Mouse (Mus musculus) urinary bladder, postnatal 25 days (tissue): ENCODE measurements around the gene Zfp956.
"Not testable (repeated sequence)": the region's sequence is repeated elsewhere in the genome, so short reads cannot be mapped to it uniquely, and the experiment has no call there.

Source experiments
- DNase-seq: peaks from one replicate; pipeline ENCODE4 v3.0.0; 2022; ENCODE audit warnings: low spot score

The Zfp956 gene

DNA sequence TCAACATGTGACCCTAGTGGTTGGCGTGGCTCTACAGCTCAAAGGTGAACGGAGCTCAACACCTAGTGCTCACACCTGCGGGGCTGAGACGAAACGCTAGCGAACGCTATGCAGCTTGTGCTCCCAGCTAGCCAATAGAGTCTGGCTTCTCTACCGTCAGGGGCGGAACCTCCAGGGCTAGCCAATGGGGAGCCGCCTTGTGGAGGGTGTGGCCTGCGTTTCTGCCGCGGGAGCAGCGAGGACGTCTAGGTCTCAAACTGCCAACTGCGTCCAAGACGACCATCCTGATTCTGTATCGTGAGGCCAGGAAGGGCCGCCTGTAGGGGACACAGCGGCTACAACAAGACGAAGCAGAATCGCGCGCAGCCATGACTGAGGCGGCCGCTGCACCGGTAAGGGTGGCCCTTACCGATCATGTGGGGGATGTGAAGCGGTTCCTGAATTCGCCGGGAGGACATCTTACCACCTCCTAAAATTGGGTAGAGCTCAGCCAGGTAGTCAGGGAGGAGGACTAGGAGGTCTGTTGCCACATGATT lies at the start of gene Zfp956:
Gene Zfp956, plus strand, starts transcription at position 200 of the 536 bp plus-strand sequence.
- peak; percentile 90 for DNase-seq

DNA sequence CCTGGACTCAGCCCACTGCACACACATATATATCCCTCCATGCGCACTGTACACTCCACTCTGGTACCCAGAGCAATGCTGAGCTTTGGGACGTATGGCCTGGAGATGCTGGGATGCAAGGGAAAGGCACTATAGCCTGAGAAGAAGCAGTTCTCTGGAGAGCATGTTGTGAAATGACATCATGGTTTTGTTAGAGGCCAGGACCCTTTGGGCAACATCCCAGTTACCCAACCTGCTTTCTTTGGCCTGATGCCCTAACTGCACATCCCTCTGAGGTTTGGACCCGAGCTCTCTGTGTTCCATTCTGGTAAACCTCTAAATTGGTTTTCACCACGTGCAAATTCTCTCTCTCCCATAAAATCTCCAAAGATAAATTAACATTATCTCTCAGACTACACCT lies 49.6 kb upstream of the Zfp956 start:
- no peak for DNase-seq

DNA sequence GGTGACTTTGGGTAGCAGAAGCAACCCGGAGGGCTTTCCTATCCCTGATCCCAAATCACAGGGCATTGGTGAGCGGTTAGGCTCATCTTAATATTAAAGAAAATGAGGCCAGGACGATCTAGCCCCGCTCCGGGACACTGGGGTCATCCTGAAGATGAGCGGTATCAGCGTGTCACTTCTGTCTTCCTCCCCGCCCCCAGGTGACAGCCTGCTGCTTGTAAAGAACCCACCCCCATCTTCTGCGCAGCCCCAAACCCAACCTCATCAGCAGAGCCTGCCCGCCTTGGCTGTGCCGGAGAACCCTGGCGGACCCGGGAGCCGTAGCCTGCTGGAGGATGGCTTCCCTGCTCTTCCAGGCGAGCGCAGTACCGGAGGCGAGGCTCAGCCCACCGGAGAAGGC lies 48.8 kb upstream of the Zfp956 start:
- no peak for DNase-seq

DNA sequence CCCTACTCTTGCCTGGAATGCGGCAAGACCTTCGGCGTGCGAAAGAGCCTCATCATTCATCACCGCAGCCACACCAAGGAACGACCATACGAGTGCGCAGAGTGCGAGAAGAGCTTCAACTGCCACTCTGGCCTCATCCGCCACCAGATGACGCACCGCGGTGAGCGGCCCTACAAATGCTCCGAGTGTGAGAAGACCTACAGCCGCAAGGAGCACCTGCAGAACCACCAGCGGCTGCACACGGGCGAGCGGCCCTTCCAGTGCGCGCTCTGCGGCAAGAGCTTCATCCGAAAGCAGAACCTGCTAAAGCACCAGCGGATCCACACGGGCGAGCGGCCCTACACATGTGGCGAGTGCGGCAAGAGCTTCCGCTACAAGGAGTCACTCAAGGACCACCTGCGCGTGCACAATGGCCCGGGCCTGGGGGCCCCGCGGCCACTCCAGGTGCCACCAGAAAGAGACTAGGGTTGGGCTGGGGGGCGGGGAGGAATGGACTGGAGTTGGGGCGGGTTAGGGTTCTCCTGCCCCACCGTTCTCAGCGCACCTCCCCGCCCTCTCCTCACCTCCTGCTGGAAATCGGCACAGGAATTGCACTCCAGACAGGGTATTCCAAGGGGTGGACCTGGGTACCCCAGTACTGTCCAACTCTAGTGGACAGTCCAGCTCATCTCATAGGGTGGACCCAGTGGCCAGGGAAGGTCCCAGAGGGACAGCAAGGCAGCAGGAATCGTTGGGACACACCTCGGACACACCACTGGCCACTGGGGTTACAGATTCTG lies 48.1 kb upstream of the Zfp956 start:
- DNase-seq: no peak

DNA sequence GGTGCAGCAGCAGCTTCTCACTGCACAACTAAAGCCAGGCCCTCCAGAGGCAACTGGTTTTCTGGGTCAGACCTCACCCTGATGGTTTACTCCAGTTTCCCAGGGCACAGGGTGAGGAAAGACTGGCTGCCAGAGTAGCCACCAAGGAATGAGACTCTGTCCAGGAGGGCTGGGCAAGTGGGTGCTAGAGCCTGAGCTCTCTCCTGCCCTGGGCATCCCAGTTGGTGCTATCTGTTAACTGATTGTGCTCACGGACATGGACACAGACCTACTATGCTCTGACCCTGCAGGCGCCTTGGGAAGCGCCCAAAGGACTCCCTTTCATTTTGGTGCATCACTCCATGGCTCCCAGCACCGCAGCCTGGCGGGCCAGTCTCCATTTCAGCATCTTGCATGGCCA lies 46.9 kb upstream of the Zfp956 start:
- no peak for DNase-seq

DNA sequence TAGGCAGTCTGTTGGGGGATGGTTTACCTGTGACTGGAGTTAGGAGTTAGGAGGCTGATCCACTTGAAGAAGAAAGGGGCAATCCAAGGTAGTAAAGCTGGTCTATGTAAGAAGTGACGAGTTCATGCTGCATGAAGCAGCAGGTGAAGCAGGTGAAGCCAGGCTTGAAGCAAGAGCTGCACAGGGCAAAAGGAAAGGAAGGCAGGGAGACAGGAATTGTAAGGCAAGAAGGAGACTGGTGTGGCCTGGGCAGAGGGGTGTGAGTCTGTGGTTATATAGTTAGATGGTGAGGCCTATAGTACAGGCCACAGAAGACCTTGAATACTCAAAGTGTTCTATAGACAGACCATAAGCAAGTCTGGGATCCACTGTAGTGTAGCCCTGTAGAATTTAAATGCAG lies 44.2 kb upstream of the Zfp956 start:
- DNase-seq: no peak

DNA sequence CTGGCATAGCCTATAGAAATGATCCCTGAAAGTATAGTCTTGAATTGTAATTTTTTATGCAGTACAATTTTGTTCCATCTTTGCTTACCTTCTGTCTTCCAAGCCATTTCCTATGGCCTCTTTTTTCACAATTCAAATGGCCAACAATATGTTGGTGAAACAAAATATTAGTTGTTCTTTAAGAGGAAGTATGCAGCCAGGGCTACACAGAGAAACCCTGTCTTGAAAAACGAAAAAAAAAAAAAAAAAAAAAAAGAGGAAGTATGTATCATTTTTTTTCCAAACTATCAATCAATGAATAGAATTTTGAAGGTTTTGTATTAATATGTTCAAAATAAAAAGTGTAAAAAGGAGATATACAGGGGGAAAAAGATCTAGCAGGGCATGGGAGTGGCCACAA lies 41.5 kb upstream of the Zfp956 start:
- DNase-seq: no peak

DNA sequence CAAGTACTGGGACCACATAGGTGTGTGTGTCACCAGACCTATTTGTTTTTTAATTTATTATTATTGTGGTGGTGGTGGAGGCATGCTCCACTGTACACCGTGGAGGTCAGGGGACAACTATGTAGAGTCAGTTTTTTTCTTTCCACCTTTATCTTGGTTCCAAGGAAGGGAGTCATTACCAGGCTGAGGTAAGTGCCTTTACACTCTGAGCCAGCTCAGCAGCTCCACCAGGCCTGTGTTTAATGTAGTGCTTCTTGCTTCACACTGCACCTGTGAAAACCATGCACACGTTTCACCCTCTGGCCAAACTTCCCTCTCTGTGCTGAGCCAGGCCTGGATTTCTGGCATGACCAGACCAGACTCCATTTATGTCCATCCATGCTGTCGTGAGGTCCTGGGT lies 40.2 kb upstream of the Zfp956 start:
- no peak for DNase-seq

DNA sequence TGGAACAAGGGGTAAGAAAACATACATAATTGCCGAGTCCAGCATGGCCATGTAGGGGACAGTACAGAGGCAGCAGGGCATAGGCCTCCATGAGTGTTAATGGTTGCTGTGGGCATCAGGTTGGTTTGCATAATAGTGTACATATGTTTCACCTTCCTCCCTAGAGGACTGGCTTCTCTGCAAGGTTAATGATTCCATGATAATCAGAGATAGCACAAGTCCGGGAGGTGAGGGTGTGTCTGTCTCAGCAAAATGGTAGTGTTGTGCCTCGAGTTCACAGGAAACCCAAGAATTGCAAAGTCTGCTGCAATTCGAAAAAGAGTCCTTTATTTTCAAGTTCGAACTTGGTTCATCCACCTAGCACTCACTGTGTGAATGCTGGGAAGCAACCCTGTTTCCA lies 36.1 kb upstream of the Zfp956 start:
- no peak for DNase-seq

DNA sequence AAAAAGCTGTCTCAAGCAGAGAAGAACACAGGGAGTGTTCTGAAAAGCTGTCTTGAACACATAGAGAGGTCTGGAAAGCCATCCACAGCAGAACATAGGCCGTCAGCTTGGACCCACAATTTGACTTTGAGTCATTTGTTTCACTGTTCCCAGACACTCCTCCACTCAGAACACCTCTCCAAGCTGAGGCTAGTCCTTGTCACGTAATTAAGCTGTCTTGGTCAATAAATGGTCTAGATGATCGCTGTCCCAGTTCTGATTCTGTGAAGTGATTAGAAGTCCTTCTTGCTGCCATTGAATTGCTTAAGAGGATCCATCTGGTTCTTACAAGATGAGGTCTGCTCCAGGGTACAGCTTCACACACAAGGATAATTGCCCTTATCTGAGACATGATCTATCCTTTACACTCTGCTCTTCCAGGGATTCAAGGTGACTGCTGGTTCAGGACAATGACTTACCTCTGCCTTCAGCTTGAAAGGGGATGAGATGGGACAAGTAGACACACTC lies 34.4 kb upstream of the Zfp956 start:
- DNase-seq: no peak

DNA sequence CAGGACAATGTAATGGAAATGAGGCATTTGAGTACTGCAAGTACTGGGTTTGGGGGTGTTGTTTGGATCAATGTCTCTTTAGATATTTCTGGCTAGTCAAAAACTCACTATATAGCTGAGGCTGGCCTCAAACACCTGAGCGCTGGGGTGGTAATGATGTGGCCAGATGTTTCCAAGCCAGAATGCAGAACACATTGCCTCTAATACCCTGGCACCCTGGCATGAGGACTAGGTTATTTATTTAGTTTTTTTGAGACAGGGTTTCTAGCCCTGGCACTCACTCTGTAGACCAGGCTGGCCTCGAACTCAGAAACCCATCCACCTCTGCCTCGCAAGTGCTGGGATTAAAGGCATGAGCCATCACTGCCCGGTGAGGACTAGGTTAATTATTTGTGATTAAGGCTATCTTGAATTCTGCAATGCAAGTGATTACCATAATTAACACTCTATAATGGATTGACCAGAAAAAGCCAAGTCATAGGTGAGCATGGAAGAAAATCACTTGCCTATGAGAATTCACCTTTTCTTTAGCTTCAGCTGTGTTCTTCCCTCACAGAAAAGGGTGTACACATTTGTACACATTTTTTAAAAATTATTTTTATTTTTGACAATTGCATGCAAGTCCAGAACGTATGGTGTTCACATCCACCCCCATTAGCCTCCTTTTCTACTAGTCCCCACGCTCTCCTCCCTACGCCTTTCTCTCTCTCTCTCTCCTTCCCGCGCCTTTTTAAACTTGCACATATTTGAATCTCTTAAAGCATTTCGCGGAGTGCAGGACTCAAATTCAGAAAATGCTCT lies 33.3 kb upstream of the Zfp956 start:
- no peak for DNase-seq

DNA sequence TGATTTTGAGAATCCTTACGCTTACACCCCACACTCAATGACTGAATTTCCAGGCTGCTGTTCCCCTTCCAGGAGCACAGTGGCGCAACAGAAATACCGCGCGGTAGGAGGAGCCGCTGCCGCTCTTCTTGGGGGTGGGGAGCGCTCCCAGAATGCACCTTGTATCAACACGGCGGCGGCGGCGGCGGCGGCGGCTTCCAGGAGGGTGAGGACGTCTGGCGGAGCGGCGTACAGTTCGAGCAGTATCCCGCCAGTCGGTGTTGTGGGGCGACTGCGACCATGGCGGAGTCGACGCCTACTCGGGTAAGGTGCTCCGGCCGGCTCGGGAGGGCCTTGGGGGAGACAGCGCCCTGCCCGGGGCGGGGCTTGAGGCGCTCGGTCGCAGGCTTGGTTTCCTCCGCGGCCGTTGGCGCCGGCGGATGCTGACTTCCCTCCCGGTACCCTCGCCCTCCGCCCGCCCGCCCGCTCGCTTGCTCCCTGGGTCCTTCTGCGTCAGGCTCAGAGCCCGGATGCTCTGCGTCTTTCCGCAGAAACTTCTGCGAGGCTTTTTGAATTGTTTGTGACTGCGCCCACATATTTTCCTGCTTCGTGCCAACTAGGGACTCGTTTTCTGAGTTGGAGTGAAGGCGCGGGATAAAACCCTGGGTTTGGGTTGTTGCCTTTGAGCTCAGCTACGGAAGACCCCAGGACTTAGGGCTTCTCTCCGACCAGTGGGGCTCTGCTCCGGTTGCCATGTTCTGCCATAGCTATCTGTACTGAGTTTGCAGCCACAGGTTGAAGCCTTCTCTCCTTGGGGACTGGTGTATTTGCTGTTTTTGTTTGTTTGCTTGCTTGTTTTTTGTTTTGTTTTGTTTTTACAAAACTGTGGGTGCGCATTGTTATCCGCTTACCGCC lies 32.5 kb upstream of the Zfp956 start, which contains the start of gene Zfp212:
Gene Zfp212, plus strand, starts transcription at position 30 of the 894 bp plus-strand sequence.
- peak; percentile 77 for DNase-seq

DNA sequence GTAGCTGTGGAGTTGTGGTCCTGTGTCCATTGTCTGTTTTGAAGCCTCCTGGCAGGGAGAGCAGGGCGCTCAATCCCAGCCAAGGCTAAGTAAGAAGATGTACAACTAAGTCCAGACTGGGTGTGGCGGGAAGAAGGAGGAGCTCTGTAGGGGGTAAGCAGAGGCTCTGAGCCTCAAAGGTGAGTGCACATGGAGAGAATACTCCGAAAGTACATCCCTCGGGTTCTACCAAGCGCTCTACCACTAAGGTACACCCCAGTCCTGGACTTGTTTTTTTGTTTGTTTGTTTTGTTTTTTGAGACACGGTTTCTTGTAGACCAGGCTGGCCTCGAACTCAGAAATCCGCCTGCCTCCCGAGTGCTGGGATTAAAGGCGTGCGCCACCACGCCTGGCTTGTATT lies 10.7 kb upstream of the Zfp956 start:
- no peak for DNase-seq

DNA sequence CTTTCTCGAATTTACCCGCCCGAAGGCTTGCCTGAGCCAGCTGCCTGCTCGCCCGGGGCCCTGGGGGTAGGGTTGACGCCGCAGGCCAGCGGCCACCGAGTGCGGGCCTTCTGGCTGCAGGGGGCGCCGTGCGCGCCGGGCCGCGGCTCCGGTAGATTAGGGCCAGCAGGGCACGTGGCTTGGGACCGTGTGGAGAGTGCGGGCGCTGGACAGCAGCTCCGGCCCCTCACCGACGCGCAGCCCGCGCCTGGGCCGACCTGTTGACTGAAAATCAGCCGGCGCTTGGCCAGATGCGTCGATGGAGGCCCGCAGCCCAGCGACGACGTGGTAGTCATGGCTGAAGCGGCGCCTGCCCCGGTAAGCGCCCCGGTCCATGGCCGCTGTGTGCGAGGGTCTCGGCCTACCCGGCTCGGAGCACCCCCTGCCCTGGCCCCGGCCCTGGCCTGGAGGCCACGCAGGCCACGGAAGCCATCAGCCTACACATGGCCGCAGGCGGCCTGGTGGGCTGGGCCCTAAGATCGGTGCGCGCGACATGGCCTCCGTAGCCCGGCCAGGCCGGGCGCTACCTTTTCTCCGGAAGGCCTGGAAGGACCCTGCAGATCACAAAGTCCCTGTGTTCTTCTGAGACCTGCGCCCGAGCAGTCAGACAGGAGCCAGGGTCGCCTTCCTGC lies 10.0 kb upstream of the Zfp956 start:
- DNase-seq: peak; percentile 64

DNA sequence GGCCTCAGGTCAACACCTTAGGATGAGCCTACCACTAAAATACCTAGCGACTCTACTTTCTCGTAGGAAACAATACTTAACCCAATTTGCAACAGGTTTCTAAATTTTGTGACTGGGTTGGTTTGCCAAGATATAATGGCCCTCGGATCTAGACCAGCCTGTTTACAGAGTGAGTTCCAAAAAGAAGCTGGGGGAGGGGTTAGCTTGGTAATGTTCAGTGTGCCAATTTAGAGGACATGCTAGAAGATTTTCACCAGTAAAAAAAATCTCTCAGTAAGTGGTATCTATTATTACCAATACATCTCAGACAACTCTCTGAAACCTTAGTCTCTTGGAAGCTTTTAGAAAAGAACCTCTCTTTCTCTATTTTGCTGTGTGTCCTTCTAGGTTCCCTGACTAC lies 9.5 kb upstream of the Zfp956 start:
- DNase-seq: no peak

DNA sequence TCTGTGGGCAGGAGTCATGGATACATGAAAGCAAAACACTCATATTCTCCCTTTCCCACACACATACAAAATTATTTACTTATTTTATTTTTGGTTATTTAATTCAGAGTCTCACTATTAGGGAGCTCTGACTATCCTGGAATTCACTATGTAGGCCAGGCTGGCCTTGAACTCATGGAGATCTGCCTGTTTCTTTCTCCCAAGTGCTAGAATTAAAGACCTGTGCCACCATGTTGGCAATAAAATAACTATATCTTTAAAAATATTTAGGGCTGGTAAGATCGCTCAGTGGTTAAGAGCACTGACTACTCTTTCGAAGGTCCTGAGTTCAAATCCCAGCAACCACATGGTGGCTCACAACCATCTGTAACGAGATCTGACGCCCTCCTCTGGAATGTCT lies 5.8 kb upstream of the Zfp956 start:
- no peak for DNase-seq

DNA sequence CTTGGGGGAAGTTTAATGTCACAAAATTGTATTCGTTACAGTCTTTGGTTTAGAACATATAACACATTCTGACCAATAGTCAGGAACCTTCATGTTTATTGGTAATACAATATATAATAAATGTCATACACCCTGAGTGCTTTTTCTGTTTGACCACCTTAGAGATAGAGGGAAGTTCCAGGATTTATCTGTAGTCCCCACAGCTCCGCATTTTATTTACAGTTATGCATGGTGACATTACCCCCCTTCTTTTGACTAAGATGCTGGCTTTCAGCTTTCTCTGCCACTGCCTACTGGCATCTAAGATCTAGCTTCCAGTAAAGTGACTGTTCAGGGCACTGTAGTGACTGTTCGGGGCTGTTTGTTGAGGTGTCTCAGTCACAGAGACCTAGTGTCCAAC lies 1.2 kb downstream of the Zfp956 start:
- DNase-seq: no peak

DNA sequence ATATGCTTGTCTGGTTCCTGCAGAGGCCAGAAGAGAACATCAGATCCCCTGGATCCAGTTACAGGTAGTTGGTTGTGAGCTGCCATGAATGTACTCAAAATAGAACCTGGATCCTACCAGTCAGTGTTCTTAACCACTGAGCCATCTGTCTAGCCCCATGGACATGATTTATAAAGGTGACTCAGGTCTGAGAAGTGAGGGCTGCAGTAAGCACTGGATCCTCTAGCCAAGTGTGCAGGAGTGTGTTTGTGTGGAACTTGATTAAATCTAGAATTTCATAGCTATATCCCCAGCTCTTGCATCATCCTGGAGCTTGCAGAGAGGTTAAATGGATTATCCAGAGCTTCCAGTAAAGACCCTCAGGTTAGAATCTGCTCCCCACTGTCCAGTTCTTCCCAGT lies 4.6 kb downstream of the Zfp956 start:
- no peak for DNase-seq

DNA sequence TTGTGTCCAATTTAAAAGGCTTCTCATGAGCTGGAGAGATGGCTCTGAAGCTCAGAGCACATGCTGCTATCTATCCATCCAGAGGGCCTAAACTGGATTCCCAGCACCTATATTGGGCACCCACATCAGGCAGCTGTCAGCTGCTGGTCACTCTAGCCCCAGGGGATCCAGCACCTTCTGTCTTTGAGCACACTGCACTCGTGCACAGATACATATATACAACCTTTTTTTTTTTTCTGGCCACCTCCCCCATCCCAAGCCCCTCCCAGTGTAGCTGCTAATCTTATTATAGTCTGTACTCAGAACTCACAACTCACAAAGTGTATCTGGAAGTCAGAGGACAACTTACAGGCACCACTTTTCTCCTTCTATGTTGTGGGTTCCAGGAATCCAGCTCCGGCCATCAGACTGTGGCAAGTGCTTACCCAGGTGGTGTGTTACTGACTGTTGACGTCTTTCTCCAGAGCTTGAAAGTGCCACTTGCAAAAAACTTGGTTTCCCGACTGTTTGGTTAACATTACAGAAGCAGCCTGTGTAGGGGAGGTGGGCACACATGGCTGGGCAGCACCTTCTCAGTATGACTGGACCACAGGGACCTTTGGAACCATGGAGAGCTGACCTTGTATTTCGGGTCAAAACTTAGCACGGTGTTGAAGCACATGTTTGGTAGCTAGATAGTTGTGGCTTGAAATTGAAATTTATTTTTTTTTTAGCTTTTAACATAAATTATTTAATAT lies 7.7 kb downstream of the Zfp956 start:
- no peak for DNase-seq

DNA sequence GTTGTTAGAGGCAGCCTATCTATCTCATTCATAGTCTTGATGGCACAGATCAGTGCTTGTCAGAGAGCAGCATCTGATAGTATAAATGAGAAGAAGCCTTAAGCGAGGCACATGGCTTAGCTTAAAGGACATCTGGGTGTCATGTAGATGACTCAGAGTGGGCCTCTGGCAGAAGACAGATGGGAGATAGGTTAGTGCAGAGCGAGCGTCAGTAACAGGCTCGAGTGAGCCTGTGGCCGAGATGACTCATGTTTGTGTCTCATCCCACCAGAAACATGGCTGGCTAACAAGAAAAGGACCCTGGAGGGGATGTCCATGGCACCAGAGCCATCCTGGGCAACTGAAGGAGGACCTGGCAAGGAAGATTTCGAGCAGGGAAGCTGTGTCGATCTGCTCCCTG lies 9.9 kb downstream of the Zfp956 start:
- DNase-seq: no peak

DNA sequence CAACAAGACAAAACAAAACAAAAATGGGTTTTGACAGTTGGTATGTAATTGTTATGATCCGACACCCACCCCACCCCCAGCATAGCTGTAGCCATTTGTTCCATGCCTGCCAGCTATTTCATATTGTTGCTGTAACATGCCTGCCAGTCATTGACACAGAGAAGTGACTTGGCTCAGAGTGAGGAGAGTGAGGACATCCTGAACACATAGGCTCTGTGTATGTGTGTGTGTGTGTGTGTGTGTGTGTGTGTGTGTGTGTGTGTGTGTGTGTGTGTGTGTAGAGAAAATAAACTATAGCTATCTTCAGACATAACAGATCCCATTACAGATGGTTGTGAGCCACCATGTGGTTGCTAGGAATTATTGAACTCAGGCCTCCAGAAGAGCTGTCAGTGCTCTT lies 15.0 kb downstream of the Zfp956 start:
- DNase-seq: not testable (repeated sequence)
